Mouse (Mus musculus) ES-E14 (cell line): ENCODE results near the gene Btbd18. TPM values are rescaled to one million over a fixed set of nuclear protein-coding genes. Genes with fewer than 3 reads are reported as not detected.

Experiments used
- DNase-seq: peaks from one replicate; pipeline ENCODE4 v3.0.0-alpha.2; 2013; ENCODE audit warnings: low read depth, low spot score
- H3K27ac ChIP-seq: 2 replicates; pipeline ENCODE4 v1.5.1; 2012; ENCODE audit warnings: low read depth, mild to moderate bottlenecking, low read length, moderate library complexity, mixed read lengths; ENCODE audit not compliant: poor library complexity, insufficient read depth, severe bottlenecking
- H3K36me3 ChIP-seq: 2 replicates; pipeline ENCODE4 v1.6.1; 2012; ENCODE audit warnings: mild to moderate bottlenecking, low read length, moderate library complexity, mixed read lengths; ENCODE audit not compliant: control insufficient read depth, poor library complexity, insufficient read depth, severe bottlenecking
- H3K4me1 ChIP-seq, 2 experiments: fragments of 150-350 bp in 1 of 2; sonication (generic) in 1 of 2; 2 replicates each; pipeline ENCODE4 v1.6.1; 2012; ENCODE audit warnings: low read length in 2 of 2, mild to moderate bottlenecking in 1 of 2, mixed read lengths in 1 of 2; ENCODE audit not compliant: control insufficient read depth in 2 of 2, insufficient read depth in 2 of 2, poor library complexity in 1 of 2
- H3K4me3 ChIP-seq, 2 experiments: fragments of 150-350 bp in 1 of 2; sonication (generic) in 1 of 2; 2 replicates each; pipeline ENCODE4 v1.5.1; 2012; ENCODE audit warnings: low read length in 2 of 2, low read depth in 1 of 2, mild to moderate bottlenecking in 1 of 2, mixed read lengths in 1 of 2; ENCODE audit not compliant: insufficient read depth in 1 of 2, poor library complexity in 1 of 2, severe bottlenecking in 1 of 2
- H3K9ac ChIP-seq: 2 replicates; pipeline ENCODE4 v1.6.1; 2012; ENCODE audit warnings: low read depth, mild to moderate bottlenecking, low read length, mixed read lengths; ENCODE audit not compliant: poor library complexity, insufficient read depth, severe bottlenecking
- H3K9me3 ChIP-seq: fragments of 150-350 bp; sonication (generic); 2 replicates; pipeline ENCODE4 v1.6.1; 2012; ENCODE audit warnings: low read depth, mild to moderate bottlenecking, low read length; ENCODE audit not compliant: control insufficient read depth, insufficient read depth
- CHD2 ChIP-seq: IDR thresholded peaks from 2 replicates; pipeline ENCODE4 v1.6.1; 2014; ENCODE audit warnings: mild to moderate bottlenecking, low read depth, low read length, inconsistent platforms
- HCFC1 ChIP-seq: IDR thresholded peaks from 2 replicates; pipeline ENCODE4 v1.6.1; 2012; ENCODE audit warnings: low read length, inconsistent platforms, borderline replicate concordance; ENCODE audit not compliant: insufficient read depth
- MAFK ChIP-seq: IDR thresholded peaks from 2 replicates; pipeline ENCODE4 v1.6.1; 2014; ENCODE audit warnings: mild to moderate bottlenecking, low read depth, low read length, inconsistent platforms; ENCODE audit not compliant: insufficient read depth
- ZC3H11A ChIP-seq: IDR thresholded peaks from 2 replicates; pipeline ENCODE4 v1.6.1; 2012; ENCODE audit warnings: low read depth, mild to moderate bottlenecking, inconsistent platforms, low read length, borderline replicate concordance
- ZNF384 ChIP-seq: IDR thresholded peaks from 2 replicates; pipeline ENCODE4 v1.6.1; 2012; ENCODE audit warnings: low read depth, low read length, inconsistent platforms
- in situ Hi-C, 2 experiments: fragments of 600-800 bp; cut with MboI; formaldehyde crosslinking; loops; one replicate each; pipeline ENCODE4 v1.15.1; 2025; ENCODE audit warnings: low sequenced_read_pairs in 2 of 2, inconsistent platforms in 1 of 2; ENCODE audit not compliant: unreplicated experiment in 2 of 2
- total RNA-seq: library from RNA; depleted of rRNA; stranded (reverse); fragments of 300-350 nt; gene quantifications from 2 replicates; pipeline ENCODE4 v1.2.3, GENCODE M21; 2012

Btbd18 gene
- total RNA-seq, 1 experiment = 3.6 TPM

- H3K27ac ChIP-seq = no peak overlapping the region; the same call in 1 of the 2 replicates
- H3K9me3 ChIP-seq = no peaks in the 10 kb centered on the region
- no peak overlapping the region; the same call in 1 of the 2 replicates for H3K9ac ChIP-seq
- H3K36me3 ChIP-seq = peaks cover 2% of the 10 kb centered on the region; the same call in 1 of the 2 replicates
- in situ Hi-C loops = no loop called here
- TF ChIP-seq MAFK = no peak
- no peak for TF ChIP-seq HCFC1
- TF ChIP-seq ZC3H11A = no peak
- no peak for TF ChIP-seq CHD2
- no peak for TF ChIP-seq ZNF384
- H3K4me3 ChIP-seq = no peak overlapping the region
- DNase-seq = no peak
- peaks cover 0 to 16% of the 10 kb centered on the region in 2 experiments; a peak in 2 of 4 replicates for H3K4me1 ChIP-seq
These were observed 32.4 kb upstream of the Btbd18 start for GRCm38 (mm10) chr2:84626366-84626975.

DNA sequence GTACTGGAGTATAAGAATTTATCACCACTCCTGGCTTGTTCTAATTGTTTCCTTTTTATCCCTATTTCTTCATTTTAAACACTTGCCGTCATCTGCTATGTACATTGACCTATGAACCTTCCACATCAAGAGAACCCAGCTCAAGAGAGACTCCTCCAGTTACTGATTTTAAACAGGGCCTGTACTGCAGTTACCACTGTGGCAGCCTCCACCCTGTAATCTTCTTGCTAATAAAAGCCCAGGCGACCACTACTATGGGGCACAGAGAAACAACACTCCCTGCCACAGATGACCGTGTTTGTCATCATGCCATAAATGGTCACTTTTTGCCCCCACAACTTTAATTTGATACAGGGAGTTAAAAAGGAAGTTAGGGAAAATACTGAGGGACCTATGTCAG is 31.8 kb upstream of the Btbd18 start:
- in situ Hi-C loops = no loop called here
- Histone ChIP-seq H3K4me3 (no peak overlapping the region), H3K4me1 (peaks cover 0 to 16% of the 10 kb centered on the region in 2 experiments; a peak in 2 of 4 replicates), H3K9me3 (no peaks in the 10 kb centered on the region), H3K27ac (no peak overlapping the region; the same call in 1 of the 2 replicates), H3K36me3 (peaks cover 2% of the 10 kb centered on the region; the same call in 1 of the 2 replicates), H3K9ac (no peak overlapping the region)
- TF ChIP-seq ZNF384 (no peak), HCFC1 (no peak), ZC3H11A (no peak), CHD2 (no peak), MAFK (no peak)
- no peak for DNase-seq

GRCm38 (mm10) chr2:84632001-84632400 is 26.9 kb upstream of the Btbd18 start:
- no peak for TF ChIP-seq ZNF384
- no peak for TF ChIP-seq MAFK
- no peak for TF ChIP-seq ZC3H11A
- TF ChIP-seq HCFC1 = no peak
- TF ChIP-seq CHD2 = no peak
- in situ Hi-C loops = no loop called here
- Histone ChIP-seq H3K9me3 (no peaks in the 10 kb centered on the region), H3K4me1 (peaks cover 8 to 18% of the 10 kb centered on the region in 2 experiments), H3K4me3 (no peak overlapping the region), H3K9ac (no peak overlapping the region), H3K27ac (no peak overlapping the region), H3K36me3 (no peaks in the 10 kb centered on the region)
- no peak for DNase-seq

DNA sequence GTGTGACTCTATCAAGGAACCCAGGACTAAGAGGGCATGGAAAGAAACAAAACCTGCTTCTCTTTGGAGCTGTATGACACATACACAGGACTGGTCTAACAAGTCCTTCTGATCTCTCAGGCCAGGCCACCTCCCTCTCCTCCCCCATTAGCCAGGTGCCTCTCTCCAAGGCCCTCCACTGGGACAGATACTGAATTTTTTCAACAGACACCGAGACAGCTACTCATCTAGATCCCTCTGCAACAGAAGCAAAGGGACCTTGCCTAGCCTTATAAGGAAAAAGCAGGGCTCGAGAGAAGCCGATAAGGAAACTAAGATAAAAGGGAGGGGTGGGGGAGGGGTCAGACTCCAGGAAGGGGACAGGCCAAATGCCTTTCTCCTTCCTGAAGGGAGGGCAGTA is 25.9 kb upstream of the Btbd18 start:
- in situ Hi-C loops = no loop called here
- H3K36me3 ChIP-seq = no peaks in the 10 kb centered on the region
- H3K9me3 ChIP-seq = no peaks in the 10 kb centered on the region
- no peak overlapping the region for H3K9ac ChIP-seq
- peak overlapping the region; percentile 15; the same call in 1 of the 2 replicates for H3K27ac ChIP-seq
- no peak overlapping the region for H3K4me3 ChIP-seq
- 0 out of 2 replicates have a peak, but pooled peaks have one; percentile 17 for TF ChIP-seq ZNF384
- no peak for TF ChIP-seq MAFK
- no peak for TF ChIP-seq CHD2
- no peak for TF ChIP-seq ZC3H11A
- H3K4me1 ChIP-seq = peaks cover 11 to 20% of the 10 kb centered on the region in 2 experiments
- DNase-seq = peak; percentile 56
